Mouse (Mus musculus) R1 (cell line): ENCODE data around the gene Ftcd.

ENCODE experiments used
- DNase-seq: peaks from one replicate; pipeline ENCODE4 v3.0.0-alpha.2; 2018; ENCODE audit warnings: low read depth, low spot score

Gene Ftcd

DNA sequence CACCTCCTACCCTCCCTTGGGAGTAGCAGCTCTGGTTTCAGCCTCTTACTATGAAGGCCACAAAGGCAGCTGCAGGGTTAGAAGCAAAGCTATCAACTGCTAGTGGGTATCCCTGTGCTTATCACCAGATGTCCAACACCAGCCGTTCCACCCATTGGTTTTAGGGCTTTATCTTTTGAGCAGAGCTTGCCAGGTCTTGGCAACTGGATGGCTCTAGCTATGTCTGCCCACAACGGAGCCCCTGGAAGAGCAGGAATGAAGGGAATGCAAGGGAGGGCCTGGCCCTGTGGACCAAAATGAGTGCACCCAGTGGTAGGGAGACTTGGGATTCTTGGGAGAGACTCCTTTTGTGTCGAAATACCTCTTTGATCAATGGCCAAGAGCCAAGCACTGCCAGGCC is 27.2 kb downstream of the Ftcd start:
- DNase-seq: no peak

- no peak for DNase-seq
Measured at GRCm38 (mm10) chr10:76612473-76612872, 37.0 kb downstream of the Ftcd start.

DNA sequence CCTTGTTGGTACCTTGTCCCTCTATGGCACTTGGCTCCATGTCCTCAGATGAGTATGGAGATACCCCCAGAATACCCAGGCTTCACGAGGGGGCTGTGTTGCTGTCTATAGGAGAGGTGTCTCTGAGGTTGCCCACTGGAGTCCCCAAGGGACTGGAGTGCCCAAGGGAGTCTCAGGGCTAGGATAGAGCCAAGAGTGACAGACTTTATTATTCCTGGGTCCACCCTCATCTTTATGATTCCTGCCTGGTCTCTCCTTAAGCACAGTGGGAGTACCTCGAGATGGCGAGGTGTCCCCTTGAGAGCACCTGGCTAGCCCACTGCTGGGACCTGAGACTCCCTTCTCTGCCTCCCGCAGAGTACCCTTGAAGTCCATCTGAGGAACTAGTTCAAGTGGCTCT is 47.0 kb downstream of the Ftcd start:
- no peak for DNase-seq

GRCm38 (mm10) chr10:76622928-76623680 is 47.7 kb downstream of the Ftcd start, which contains the start of gene Col6a2:
TSS of gene Col6a2 (minus strand) at chr10:76623630.
- peak; percentile 74 for DNase-seq

DNA sequence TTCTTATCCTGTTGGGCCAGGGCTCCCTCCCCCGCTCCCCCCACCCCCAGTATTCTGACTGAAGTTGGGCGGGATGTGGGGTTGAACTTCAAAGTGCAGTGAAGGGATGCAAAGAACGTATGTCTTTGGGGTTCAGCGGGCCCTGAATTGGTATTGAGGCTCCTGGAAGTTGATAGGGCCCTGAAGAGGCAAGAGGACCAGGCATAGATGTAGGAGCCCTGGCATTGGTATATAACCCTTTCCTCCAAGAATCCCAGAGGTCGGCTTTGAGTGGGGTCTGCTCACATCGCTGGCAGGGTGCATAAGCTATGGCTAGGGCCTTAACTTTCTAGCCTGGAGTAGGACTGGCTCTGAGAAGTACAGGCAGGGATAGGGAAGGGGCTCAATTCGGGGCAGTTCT is 48.3 kb downstream of the Ftcd start:
- no peak for DNase-seq

DNA sequence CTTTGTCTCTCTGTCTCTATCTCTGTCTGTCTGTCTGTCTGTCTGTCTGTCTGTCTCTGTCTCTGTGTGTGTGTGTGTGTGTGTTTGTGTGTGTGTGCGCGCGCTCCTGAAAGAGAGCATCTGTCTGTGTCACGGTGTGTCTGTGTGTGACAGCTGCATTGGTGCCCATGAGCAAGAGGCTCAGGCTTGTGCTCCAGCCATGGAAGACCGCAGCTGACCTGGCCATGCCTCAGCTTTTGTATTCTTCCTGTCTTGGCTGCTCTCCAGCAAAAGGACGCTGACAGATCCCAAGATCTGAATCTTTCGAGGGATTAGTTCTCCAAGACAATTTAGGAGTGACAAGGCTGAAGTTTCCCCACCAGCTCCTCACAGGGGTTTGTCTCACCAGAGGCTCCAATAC is 49.5 kb downstream of the Ftcd start:
- no peak for DNase-seq

- DNase-seq: no peak
Measured at GRCm38 (mm10) chr10:76627714-76628113, 52.3 kb downstream of the Ftcd start.

GRCm38 (mm10) chr10:76630657-76631056 is 55.2 kb downstream of the Ftcd start:
- DNase-seq: no peak

DNA sequence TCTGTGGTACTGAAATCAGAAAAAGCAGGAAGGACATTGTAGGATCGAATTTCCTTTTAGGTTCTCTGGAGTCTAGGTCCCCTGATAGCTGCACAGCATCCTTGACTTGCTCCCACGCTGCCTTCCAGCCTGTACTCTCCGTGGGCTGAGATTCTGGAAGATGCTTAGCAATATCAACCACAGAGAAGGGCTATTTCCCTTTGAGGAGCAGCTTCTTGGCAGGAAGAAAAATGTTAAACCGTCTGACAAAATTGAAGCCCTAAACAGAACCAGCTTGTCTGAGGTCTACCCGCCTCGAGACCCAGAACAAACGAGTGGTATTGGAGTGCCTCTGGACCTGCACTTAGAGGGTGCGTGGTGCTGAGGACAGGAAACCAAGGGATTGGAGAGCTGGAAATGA is 57.2 kb downstream of the Ftcd start:
- no peak for DNase-seq

- DNase-seq: no peak
Measured at GRCm38 (mm10) chr10:76634094-76634571, 58.7 kb downstream of the Ftcd start.

GRCm38 (mm10) chr10:76634584-76634983 is 59.1 kb downstream of the Ftcd start:
- no peak for DNase-seq

- DNase-seq: no peak
Measured at GRCm38 (mm10) chr10:76636026-76636425, 60.6 kb downstream of the Ftcd start.

- no peak for DNase-seq
Measured at GRCm38 (mm10) chr10:76636601-76637000, 61.2 kb downstream of the Ftcd start.
